Mouse (Mus musculus) kidney, adult 8-10 months (tissue): Measurements from ENCODE around the gene Pik3cb.
A peak's percentile ranks its signal among the peaks of the same experiment; 100 is the strongest.

Experiments
- DNase-seq, 2 experiments: peaks; one replicate each; pipeline ENCODE4 v3.0.0; 2022

Gene Pik3cb

GRCm38 (mm10) chr9:99074462-99074861 is 66.0 kb downstream of the Pik3cb start:
- DNase-seq: no peak

- DNase-seq: no peak
Observed at GRCm38 (mm10) chr9:99072538-99072937, 67.9 kb downstream of the Pik3cb start.

- DNase-seq: no peak
Observed at GRCm38 (mm10) chr9:99065311-99065710, 75.1 kb downstream of the Pik3cb start.

GRCm38 (mm10) chr9:99064216-99064615 is 76.2 kb downstream of the Pik3cb start:
- no peak for DNase-seq

GRCm38 (mm10) chr9:99062544-99062943 is 77.9 kb downstream of the Pik3cb start:
- peak; percentile 49 to 78 for DNase-seq

- DNase-seq: no peak
Observed at GRCm38 (mm10) chr9:99057751-99058150, 82.7 kb downstream of the Pik3cb start.

GRCm38 (mm10) chr9:99049760-99050159 is 90.7 kb downstream of the Pik3cb start:
- no peak for DNase-seq

GRCm38 (mm10) chr9:99048724-99049250 is 91.6 kb downstream of the Pik3cb start:
- DNase-seq: peak in 1 of 2 experiments; percentile 5

GRCm38 (mm10) chr9:99044761-99045160 is 95.7 kb downstream of the Pik3cb start:
- DNase-seq: no peak

- no peak for DNase-seq
Observed at GRCm38 (mm10) chr9:99042641-99043040, 97.8 kb downstream of the Pik3cb start.

GRCm38 (mm10) chr9:99041994-99042393 is 98.4 kb downstream of the Pik3cb start:
- DNase-seq: no peak

GRCm38 (mm10) chr9:99035575-99035974 is 104.8 kb downstream of the Pik3cb start, which contains the start of gene Gm1123:
TSS of gene Gm1123 (minus strand) at chr9:99035715.
- DNase-seq: no peak

- DNase-seq: no peak
Observed at GRCm38 (mm10) chr9:99034111-99034510, 106.3 kb downstream of the Pik3cb start.

- no peak for DNase-seq
Observed at GRCm38 (mm10) chr9:99032031-99032430, 108.4 kb downstream of the Pik3cb start.

- DNase-seq: no peak
Observed at GRCm38 (mm10) chr9:99021751-99022150, 118.7 kb downstream of the Pik3cb start.

GRCm38 (mm10) chr9:99021166-99021565 is 119.3 kb downstream of the Pik3cb start:
- DNase-seq: no peak

- peak; percentile 48 to 65 for DNase-seq
Observed at GRCm38 (mm10) chr9:99017679-99018078, 122.7 kb downstream of the Pik3cb start.

GRCm38 (mm10) chr9:99016759-99017158 is 123.7 kb downstream of the Pik3cb start:
- no peak for DNase-seq

GRCm38 (mm10) chr9:99016301-99016700 is 124.1 kb downstream of the Pik3cb start:
- peak; percentile 4 to 12 for DNase-seq

- no peak for DNase-seq
Observed at GRCm38 (mm10) chr9:99009898-99010199, 130.6 kb downstream of the Pik3cb start.

GRCm38 (mm10) chr9:99009069-99009897 is 131.1 kb downstream of the Pik3cb start:
- no peak for DNase-seq

- DNase-seq: no peak
Observed at GRCm38 (mm10) chr9:99001326-99001725, 139.1 kb downstream of the Pik3cb start.

GRCm38 (mm10) chr9:98999881-99000339 is 140.5 kb downstream of the Pik3cb start:
- no peak for DNase-seq

GRCm38 (mm10) chr9:98994103-98994502 is 146.3 kb downstream of the Pik3cb start:
- no peak for DNase-seq

GRCm38 (mm10) chr9:98987131-98987530 is 153.3 kb downstream of the Pik3cb start:
- no peak for DNase-seq
